In the genomic region with DNA sequence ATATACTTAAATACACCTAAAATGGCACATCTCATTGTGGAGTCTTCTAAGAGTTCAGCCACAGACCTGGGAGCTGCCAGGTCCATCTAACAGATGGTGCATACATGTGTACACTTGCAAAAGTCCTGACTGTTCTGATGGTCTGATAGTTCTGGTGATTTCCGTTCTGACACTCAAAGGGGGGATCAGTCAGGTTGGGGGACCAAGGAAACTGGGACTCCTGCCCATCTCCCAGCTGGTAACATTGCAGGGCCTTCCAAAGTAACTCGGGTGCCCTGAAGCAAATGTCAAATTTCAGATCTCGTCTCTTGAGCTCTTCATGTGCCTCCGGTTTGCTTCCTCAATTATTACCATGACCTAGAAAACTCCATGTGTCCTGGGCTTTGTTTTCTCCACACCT, we compare ENCODE assay signal across 12 mouse cellular contexts.
"Had no signal": no experiment of that assay in that cellular context is flagged by ENCODE, and none has a peak within 500 bp of the region (broad histone marks: within the 10 kb centered on the region; RNA-seq: fewer than 3 reads in every experiment).

No protein-coding gene starts in this region.

- H3K27me3 ChIP-seq: kidney, embryonic 15.5 days; limb, embryonic 13.5 days; megakaryocyte, embryonic 14.5 days; midbrain, embryonic 15.5 days; neural tube, embryonic 12.5 days had no signal

- H3K27ac ChIP-seq: kidney, embryonic 15.5 days; limb, embryonic 13.5 days; liver, embryonic 14.5 days; macrophage; midbrain, embryonic 15.5 days; neural tube, embryonic 12.5 days; stomach, postnatal 0 days had no signal

- DNase-seq: kidney, postnatal 14 days; left cerebral cortex, postnatal 4 days; lung, embryonic 14.5 days; thymus, postnatal 4 days had no signal

- H3K4me3 ChIP-seq: kidney, embryonic 15.5 days; limb, embryonic 13.5 days; midbrain, embryonic 15.5 days; neural tube, embryonic 12.5 days had no signal
